Mouse (Mus musculus): ENCODE data around the gene Gm13289. TPM values are rescaled to one million over a fixed set of nuclear protein-coding genes. Genes with fewer than 3 reads are reported as not detected.
"Not testable (repeated sequence)": the region's sequence is repeated elsewhere in the genome, so short reads cannot be mapped to it uniquely, and the experiment has no call there.

Gm13289 gene
- not detected in 2 replicates for polyA plus RNA-seq (2012; rRNA removed)

DNA sequence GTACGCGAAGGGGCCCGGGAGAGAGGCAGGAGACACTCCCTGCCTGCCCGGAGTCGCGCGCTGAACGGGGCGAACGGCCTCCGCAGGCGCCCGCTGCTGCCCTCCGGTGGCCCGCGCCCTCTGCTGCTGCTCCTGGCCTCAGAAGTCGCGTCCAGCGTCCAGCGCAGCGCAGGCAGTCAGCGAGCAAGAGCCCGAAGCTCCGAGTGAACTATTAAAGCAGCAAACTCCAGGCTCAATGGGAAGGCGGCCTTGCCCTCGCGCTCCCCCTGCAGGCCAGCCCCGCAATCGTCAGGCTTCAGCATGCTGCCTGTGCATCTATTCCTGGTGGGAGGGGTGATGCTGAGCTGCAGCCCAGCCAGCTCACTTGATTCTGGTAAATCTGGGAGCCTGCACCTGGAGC is at the start of gene Gm13289:
Gene Gm13289 (plus strand): TSS at position 301 of the 400 bp plus-strand sequence.
- not testable (repeated sequence) for DNase-seq (ENCODE audit: extremely low spot score in 1 of 2, low spot score in 1 of 2)

DNA sequence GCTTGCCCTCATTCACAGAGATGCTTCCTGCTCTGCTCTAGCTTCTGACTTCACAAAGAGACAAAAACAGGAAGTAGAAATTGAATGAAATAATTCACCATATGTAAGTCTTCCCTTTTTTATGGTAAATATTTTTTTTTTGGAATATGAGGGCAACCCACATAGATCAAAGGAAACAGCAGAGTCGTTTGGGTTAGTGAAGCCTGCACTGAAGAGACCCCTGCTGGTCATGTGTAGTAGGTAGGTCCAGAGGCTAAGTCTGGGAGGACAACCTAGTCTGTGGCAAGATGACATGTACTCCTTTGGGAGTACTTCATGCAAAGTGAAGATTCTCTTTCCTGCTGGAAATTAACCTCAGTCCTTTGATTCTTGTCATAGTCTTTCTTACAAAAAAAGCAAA is 49.4 kb upstream of the Gm13289 start:
- DNase-seq (ENCODE audit: extremely low spot score in 1 of 2, low spot score in 1 of 2), result no peak

DNA sequence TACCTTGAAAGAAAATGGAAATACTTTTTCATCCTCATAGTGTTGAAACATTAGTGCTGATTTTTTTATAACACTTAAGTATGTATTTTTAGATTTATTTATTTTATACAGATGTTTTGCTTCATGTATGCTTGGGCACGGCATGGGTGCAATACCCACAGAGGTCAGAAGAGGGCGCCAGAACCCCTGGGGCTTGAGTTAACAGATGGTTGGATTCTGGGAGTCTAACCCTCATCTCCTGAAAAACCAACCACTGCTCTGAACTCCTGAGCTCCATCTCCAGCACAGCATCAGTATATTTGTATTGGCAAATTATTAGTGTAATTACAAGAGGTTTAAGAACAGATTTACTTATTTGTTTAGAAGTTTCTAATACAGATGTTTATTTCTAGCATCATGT is 38.2 kb upstream of the Gm13289 start:
- peak in 1 of 2 experiments; percentile 74 for DNase-seq (ENCODE audit: extremely low spot score in 1 of 2, low spot score in 1 of 2)

DNA sequence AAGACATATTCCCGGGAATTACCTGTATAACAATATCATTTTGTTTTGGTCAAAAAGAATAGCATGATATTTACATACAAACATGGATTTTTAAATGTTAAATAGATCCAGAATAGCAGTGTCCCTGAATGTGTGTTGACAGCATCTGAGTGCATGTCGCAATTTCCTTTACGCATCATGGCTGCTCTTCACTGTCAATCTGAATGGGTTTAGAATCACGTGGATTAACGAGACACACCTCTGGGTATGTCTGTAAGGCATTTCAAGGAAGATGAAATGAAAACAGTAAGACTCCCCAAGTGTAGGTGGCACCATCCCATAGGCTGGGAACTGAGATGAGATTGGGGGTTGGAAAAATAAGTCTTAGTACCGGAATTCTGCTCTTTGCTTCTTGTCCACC is 37.7 kb upstream of the Gm13289 start:
- DNase-seq (ENCODE audit: extremely low spot score in 1 of 2, low spot score in 1 of 2), result no peak

DNA sequence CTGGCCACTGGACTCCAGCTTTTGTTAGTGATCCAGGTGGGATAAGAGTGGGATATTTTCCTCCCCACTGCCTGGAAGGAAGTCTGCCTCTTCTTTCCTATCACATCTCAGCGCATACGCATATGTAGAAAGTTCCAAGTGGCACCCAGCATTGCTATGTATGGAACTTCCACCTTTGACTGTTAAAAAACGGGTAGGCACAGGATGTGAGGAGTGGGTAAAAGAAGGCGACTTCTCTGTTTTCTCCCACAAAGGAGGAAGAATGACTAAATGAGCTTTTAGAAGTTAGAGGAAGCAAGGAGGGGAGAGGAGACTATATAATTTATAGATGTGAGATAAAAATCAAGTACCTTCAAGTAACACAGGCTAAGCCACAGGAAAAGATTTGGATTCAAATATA is 35.3 kb upstream of the Gm13289 start:
- DNase-seq (ENCODE audit: extremely low spot score in 1 of 2, low spot score in 1 of 2), result no peak

DNA sequence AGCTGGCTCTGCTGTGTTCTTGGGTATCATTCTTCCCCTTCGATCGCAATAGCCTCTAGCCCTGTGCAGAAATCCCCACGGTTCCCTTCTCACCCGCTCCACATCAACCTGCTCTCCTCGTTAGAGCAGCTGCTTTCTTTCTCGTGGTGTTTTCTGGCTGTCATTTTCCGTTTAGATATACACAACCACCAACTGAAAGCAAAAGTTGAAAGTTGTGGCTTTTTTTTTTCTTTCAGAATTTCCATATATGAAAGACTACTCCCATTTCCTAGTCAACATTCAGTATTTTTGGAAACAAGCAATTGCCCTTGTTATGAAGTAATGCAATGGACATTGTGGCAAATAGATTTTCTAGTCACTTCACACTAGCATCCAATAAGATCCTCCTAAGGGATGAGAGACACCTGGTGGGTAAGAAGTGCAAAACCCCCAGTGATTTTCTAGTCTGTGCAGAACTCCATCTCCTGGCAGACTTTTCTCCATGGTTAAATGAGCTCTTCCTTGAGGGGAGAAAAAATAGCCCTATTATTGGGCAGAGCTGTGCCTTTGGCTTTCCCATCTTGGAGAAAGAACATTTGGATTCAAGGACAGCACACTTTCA is 33.9 kb upstream of the Gm13289 start:
- DNase-seq (ENCODE audit: extremely low spot score in 1 of 2, low spot score in 1 of 2), result no peak

DNA sequence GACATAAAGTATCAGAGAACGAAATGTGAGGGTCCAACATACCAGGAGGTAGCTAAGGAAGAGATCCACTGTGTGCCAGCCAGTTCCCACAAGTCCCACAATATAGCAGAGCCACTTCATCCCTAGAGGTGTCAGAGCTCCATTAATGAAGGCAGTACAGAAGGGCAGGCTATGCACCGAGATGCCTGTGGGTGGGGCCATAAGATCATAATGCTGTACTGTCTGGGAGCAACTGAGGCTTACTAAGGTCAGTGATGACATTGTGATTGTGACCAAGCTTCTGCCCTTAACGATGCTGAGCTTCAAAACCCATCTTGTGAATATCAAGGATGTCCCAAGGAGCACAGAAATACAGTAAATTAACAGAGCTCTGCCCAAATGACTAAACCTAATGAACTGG is 32.5 kb upstream of the Gm13289 start:
- DNase-seq (ENCODE audit: extremely low spot score in 1 of 2, low spot score in 1 of 2), result no peak

DNA sequence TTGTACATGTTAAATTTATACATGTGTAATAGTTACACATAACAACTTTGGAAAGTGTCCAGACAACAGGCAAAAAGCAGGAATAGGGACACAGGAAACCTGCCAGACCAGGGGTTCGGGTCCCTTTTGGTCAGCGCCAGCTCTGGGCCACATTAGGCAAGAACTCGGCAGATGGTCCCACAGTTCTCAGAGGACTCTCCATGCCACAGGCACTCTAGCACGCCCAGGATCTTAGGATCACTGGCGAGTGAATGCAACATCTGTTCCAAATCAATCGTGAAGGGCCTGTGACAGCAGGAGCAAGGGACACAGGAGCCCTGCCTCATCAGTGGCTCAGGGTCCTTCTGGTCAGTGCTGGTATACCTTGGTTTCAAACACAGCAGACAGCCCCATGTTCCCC is 26.8 kb upstream of the Gm13289 start:
- DNase-seq (ENCODE audit: extremely low spot score in 1 of 2, low spot score in 1 of 2), result no peak

DNA sequence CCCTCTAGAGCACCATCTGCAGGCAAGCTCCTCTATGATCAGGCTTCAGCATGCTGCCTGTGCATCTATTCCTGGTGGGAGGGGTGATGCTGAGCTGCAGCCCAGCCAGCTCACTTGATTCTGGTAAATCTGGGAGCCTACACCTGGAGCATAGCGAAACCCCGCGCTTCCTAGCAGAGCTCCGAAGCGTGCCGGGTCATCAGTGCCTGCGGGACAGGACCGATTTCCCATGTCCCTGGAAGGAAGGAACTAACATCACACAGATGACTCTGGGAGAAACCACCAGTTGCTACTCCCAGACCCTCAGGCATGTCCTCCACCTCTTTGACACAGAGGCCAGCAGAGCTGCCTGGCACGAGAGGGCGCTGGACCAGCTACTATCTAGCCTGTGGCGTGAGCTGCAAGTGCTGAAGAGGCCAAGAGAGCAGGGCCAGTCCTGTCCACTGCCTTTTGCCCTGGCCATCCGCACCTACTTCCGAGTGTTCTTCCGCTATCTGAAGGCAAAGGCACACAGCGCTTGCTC is 21.8 kb upstream of the Gm13289 start, which contains the start of gene Gm13271:
Gene Gm13271 (plus strand): TSS at position 51 of the 523 bp plus-strand sequence.
- DNase-seq (ENCODE audit: extremely low spot score in 1 of 2, low spot score in 1 of 2), result peak; percentile 65 to 83

DNA sequence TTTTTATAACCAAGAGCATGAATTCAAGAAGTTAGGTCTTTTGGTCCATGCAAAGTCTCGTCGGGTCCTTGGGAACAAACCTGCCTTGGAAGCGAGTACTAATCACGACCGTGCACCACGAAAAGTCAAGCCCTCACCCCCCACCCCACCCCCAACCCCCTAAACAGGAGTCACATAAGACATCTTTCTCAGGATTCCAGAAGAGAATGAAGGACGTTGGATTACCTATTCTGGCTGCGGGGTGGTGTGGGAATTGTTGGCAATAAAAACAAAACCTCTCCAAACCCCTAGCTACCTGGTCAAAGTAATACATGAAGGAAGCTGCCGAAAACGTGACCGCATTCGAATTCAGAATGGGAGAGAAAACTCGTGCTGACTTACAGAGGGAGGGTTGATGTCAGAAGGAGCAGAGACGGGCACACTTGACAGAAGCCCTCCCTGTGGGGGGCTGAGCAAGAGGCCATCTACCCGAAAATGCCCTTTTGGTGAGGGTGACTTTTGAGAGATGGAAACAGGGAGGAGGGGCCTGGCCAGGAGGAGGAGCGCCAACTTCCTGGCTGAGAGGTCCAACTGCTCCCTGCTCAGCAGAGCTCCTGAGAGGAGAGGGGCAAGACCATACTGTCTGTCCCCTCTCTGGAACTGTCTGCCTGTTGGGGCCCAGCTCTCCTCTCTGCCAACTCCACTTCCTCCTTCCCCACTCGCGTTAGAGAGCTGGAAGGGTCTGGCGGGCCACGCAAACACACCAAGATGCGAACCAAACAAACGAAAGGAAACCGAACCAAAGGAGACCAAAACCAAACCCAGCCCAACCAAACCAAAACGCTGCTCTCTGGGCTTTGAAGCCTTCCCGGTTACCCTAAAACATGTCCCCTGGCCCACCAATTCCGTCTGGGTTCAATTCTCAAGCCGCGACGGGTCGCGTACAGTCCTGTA is 19.9 kb upstream of the Gm13289 start:
- not testable (repeated sequence) for DNase-seq (ENCODE audit: extremely low spot score in 1 of 2, low spot score in 1 of 2)

DNA sequence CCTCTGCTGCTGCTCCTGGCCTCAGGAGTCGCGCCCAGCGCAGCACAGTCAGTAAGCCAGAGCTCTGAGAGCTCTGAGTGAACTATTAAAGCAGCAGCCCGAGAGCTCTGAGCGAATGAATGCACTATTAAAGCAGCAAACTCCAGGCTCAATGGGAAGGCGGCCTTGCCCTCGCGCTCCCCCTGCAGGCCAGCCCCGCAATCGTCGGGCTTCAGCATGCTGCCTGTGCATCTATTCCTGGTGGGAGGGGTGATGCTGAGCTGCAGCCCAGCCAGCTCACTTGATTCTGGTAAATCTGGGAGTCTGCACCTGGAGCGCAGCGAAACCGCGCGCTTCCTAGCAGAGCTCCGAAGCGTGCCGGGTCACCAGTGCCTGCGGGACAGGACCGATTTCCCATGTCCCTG is 19.1 kb upstream of the Gm13289 start:
- DNase-seq (ENCODE audit: extremely low spot score in 1 of 2, low spot score in 1 of 2), result peak; percentile 91 to 94

DNA sequence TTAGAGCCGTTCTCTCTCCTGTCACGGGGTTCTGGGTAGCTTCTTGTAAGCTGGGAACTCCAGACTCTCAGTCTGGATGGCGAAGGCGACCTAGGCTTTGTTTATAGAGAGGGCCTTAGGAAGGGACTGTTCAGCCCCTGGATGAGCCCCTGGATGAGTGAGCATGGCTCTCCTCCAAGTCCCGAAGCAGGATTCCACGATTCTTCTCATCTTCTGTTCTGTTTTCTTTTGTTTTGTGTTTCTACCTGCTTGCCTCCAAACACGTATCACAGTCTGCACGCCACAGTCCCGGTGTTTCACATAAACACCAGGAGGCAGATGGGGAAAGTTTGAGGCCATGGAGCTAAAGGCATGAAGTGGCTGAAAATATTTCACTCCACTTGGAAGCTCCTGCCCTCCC is 18.0 kb upstream of the Gm13289 start:
- not testable (repeated sequence) for DNase-seq (ENCODE audit: extremely low spot score in 1 of 2, low spot score in 1 of 2)

DNA sequence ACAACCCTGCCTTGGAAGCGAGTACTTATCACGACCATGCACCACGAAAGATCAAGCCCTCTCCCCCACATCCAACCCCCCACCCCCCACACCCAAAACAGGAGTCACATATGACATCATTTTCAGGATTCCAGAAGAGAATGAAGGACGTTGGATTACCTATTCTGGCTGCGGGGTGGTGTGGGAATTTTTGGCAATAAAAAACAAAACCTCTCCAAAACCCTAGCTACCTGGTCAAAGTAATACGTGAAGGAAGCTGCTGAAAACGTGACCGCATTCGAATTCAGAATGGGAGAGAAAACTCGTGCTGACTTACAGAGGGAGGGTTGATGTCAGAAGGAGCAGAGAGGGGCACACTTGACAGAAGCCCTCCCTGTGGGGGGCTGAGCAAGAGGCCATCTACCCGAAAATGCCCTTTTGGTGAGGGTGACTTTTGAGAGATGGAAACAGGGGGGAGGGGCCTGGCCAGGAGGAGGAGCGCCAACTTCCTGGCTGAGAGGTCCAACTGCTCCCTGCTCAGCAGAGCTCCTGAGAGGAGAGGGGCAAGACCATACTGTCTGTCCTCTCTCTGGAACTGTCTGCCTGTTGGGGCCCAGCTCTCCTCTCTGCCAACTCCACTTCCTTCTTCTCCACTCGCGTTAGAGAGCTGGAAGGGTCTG is 17.0 kb upstream of the Gm13289 start, which contains the start of gene Gm13283:
Gene Gm13283 (plus strand): TSS at position 510 of the 659 bp plus-strand sequence.
- peak; percentile 24 to 43 for DNase-seq (ENCODE audit: extremely low spot score in 1 of 2, low spot score in 1 of 2)

DNA sequence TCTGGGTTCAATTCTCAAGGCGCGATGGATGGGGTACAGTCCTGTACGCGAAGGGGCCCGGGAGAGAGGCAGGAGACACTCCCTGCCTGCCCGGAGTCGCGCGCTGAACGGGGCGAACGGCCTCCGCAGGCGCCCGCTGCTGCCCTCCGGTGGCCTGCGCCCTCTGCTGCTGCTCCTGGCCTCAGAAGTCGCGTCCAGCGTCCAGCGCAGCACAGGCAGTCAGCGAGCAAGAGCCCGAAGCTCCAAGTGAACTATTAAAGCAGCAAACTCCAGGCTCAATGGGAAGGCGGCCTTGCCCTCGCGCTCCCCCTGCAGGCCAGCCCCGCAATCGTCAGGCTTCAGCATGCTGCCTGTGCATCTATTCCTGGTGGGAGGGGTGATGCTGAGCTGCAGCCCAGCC is 16.3 kb upstream of the Gm13289 start:
- peak in 1 of 2 experiments; percentile 48 for DNase-seq (ENCODE audit: extremely low spot score in 1 of 2, low spot score in 1 of 2)

DNA sequence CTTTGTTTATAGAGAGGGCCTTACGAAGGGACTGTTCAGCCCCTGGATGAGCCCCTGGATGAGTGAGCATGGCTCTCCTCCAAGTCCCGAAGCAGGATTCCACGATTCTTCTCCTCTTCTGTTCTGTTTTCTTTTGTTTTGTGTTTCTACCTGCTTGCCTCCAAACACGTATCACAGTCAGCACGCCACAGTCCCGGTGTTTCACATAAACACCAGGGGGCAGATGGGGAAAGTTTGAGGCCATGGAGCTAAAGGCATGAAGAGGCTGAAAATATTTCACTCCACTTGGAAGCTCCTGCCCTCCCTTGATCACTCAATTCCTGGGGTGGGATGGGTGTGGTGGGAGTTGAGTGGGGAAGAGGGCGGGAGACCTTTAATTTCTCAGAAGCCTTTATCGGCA is 14.9 kb upstream of the Gm13289 start:
- peak; percentile 59 to 73 for DNase-seq (ENCODE audit: extremely low spot score in 1 of 2, low spot score in 1 of 2)

DNA sequence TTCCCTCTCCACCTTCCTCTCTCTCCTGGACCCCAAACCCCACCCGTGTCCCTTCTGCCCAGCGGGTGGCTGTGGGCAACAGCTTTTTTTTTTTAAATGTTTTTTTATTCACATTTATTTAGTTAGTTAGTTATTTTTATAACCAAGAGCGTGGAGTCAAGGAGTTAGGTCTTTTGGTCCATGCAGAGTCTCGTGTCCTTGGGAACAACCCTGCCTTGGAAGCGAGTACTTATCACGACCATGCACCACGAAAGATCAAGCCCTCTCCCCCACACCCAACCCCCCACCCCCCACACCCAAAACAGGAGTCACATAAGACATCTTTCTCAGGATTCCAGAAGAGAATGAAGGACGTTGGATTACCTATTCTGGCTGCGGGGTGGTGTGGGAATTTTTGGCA is 14.4 kb upstream of the Gm13289 start:
- DNase-seq (ENCODE audit: extremely low spot score in 1 of 2, low spot score in 1 of 2), result not testable (repeated sequence)

DNA sequence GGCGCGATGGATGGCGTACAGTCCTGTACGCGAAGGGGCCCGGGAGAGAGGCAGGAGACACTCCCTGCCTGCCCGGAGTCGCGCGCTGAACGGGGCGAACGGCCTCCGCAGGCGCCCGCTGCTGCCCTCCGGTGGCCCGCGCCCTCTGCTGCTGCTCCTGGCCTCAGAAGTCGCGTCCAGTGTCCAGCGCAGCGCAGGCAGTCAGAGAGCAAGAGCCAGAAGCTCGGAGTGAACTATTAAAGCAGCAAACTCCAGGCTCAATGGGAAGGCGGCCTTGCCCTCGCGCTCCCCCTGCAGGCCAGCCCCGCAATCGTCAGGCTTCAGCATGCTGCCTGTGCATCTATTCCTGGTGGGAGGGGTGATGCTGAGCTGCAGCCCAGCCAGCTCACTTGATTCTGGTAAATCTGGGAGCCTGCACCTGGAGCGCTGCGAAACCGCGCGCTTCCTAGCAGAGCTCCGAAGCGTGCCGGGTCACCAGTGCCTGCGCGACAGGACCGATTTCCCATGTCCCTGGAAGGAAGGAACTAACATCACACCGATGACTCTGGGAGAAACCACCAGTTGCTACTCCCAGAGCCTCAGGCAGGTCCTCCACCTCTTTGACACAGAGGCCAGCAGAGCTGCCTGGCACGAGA is 13.2 kb upstream of the Gm13289 start:
- DNase-seq (ENCODE audit: extremely low spot score in 1 of 2, low spot score in 1 of 2), result not testable (repeated sequence)

DNA sequence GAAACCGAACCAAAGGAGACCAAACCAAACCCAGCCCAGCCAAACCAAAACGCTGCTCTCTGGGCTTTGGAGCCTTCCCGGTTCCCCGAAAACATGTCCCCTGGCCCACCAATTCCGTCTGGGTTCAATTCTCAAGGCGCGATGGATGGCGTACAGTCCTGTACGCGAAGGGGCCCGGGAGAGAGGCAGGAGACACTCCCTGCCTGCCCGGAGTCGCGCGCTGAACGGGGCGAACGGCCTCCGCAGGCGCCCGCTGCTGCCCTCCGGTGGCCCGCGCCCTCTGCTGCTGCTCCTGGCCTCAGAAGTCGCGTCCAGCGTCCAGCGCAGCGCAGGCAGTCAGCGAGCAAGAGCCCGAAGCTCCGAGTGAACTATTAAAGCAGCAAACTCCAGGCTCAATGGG is 3.2 kb upstream of the Gm13289 start, which contains the start of gene Gm13290:
Gene Gm13290 (plus strand): TSS at position 301 of the 400 bp plus-strand sequence.
- DNase-seq (ENCODE audit: extremely low spot score in 1 of 2, low spot score in 1 of 2), result not testable (repeated sequence)

DNA sequence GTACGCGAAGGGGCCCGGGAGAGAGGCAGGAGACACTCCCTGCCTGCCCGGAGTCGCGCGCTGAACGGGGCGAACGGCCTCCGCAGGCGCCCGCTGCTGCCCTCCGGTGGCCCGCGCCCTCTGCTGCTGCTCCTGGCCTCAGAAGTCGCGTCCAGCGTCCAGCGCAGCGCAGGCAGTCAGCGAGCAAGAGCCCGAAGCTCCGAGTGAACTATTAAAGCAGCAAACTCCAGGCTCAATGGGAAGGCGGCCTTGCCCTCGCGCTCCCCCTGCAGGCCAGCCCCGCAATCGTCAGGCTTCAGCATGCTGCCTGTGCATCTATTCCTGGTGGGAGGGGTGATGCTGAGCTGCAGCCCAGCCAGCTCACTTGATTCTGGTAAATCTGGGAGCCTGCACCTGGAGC is 2.8 kb downstream of the Gm13289 start, which contains the start of gene Gm13272:
Gene Gm13272 (plus strand): TSS at position 301 of the 400 bp plus-strand sequence.
- not testable (repeated sequence) for DNase-seq (ENCODE audit: extremely low spot score in 1 of 2, low spot score in 1 of 2)

DNA sequence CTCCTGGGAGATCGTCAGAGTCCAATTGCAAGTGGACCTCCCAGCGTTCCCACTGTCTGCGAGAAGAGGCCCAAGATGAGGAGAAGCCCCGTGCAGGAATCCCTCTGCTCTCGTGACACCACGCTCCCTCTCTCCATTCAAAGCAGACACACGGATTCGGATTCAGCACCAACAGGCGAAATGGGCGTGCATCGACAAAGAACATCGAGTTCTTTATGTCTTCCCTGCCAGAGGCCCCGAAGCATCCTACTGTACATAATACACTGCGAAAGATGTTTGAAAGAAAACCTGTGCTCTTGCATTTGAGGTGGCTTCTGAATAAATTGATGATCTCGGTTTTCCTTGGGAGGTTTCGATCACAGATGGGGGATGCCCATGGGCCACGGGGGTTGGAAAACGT is 3.6 kb downstream of the Gm13289 start:
- not testable (repeated sequence) for DNase-seq (ENCODE audit: extremely low spot score in 1 of 2, low spot score in 1 of 2)

Measured in frontal cortex, adult 2 months (tissue).